17 mouse cellular contexts compared by ENCODE assay signal in the genomic region with DNA sequence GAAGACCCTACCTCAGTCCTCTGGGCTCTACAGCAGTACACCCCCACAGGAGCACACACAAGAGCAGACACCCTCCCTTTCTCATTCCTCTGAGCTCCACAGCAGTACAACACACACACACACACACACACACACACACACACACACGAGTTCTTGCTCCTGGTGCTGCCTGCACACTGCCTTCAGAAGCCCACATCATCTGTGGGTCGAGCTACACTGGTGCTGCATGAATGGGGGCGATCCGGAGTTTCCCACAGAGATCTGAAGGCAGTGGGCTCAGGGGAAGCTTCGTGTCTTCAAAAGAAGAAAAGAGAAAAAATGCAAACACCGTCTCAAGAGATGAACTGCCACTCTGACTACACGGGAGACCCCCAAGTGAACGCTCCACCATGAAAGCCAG.
DNase-seq lines count a peak whose midpoint lies in the region; ATAC-seq and TF ChIP-seq lines count a peak whose summit lies in the region.
"Had no signal": no experiment of that assay in that cellular context is flagged by ENCODE, and none has a peak within 500 bp of the region (broad histone marks: within the 10 kb centered on the region; RNA-seq: fewer than 3 reads in every experiment).

No protein-coding gene starts in this region.

- H3K27ac ChIP-seq in hindbrain, postnatal 0 days, result no peak overlapping the region
- H3K27ac ChIP-seq in hindbrain, embryonic 16.5 days (ENCODE audit: low read depth, low read length), result no peak overlapping the region
- H3K27ac ChIP-seq in midbrain, embryonic 13.5 days, result no peak overlapping the region
- H3K27ac ChIP-seq in midbrain, embryonic 15.5 days, result no peak overlapping the region
- no peak overlapping the region for H3K27ac ChIP-seq in liver, postnatal 0 days (ENCODE audit: low read depth)
- H3K27ac ChIP-seq: embryonic facial prominence, embryonic 12.5 days; embryonic facial prominence, embryonic 15.5 days; heart, adult 2 months; heart, embryonic 10.5 days; heart, embryonic 13.5 days had no signal

- no peaks in the 10 kb centered on the region for H3K27me3 ChIP-seq in hindbrain, postnatal 0 days (ENCODE audit: insufficient read depth, low read length)
- H3K27me3 ChIP-seq in hindbrain, embryonic 16.5 days (replicated peaks; ENCODE audit: control insufficient read depth, insufficient read depth, low read length), result no peaks in the 10 kb centered on the region
- no peaks in the 10 kb centered on the region for H3K27me3 ChIP-seq in midbrain, embryonic 13.5 days
- no peaks in the 10 kb centered on the region for H3K27me3 ChIP-seq in midbrain, embryonic 15.5 days (replicated peaks)
- H3K27me3 ChIP-seq in liver, postnatal 0 days (ENCODE audit: insufficient read depth, low read length), result no peaks in the 10 kb centered on the region
- H3K27me3 ChIP-seq: embryonic facial prominence, embryonic 12.5 days; embryonic facial prominence, embryonic 15.5 days; heart, embryonic 13.5 days had no signal

- H3K9me3 ChIP-seq in hindbrain, postnatal 0 days (ENCODE audit: low read length), result no peaks in the 10 kb centered on the region
- no peaks in the 10 kb centered on the region for H3K9me3 ChIP-seq in hindbrain, embryonic 16.5 days (ENCODE audit: control insufficient read depth, low read length)
- peaks cover 5% of the 10 kb centered on the region; the same call in 1 of the 2 replicates for H3K9me3 ChIP-seq in midbrain, embryonic 13.5 days
- H3K9me3 ChIP-seq in midbrain, embryonic 15.5 days, result no peaks in the 10 kb centered on the region
- H3K9me3 ChIP-seq in liver, postnatal 0 days (ENCODE audit: low read length), result no peaks in the 10 kb centered on the region
- H3K9me3 ChIP-seq: embryonic facial prominence, embryonic 15.5 days; heart, embryonic 10.5 days; heart, embryonic 13.5 days had no signal

- peaks cover 10% of the 10 kb centered on the region; the same call in 1 of the 2 replicates for H3K36me3 ChIP-seq in hindbrain, postnatal 0 days (ENCODE audit: insufficient read depth, low read length)
- peaks cover 16% of the 10 kb centered on the region for H3K36me3 ChIP-seq in hindbrain, embryonic 16.5 days (ENCODE audit: control insufficient read depth, insufficient read depth, low read length)
- H3K36me3 ChIP-seq in midbrain, embryonic 13.5 days, result peaks cover 75% of the 10 kb centered on the region
- H3K36me3 ChIP-seq in midbrain, embryonic 15.5 days (replicated peaks), result peaks cover 37% of the 10 kb centered on the region
- H3K36me3 ChIP-seq in liver, postnatal 0 days (replicated peaks; ENCODE audit: insufficient read depth, low read length), result no peaks in the 10 kb centered on the region
- H3K36me3 ChIP-seq: embryonic facial prominence, embryonic 15.5 days; heart, embryonic 13.5 days had no signal

- H3K4me2 ChIP-seq in hindbrain, postnatal 0 days (ENCODE audit: low read depth, low read length), result no peak overlapping the region
- H3K4me2 ChIP-seq in hindbrain, embryonic 16.5 days (ENCODE audit: low read length), result no peak overlapping the region
- H3K4me2 ChIP-seq in midbrain, embryonic 13.5 days (replicated peaks), result no peak overlapping the region
- H3K4me2 ChIP-seq in midbrain, embryonic 15.5 days, result no peak overlapping the region
- no peak overlapping the region for H3K4me2 ChIP-seq in liver, postnatal 0 days (ENCODE audit: low read depth, low read length)
- H3K4me2 ChIP-seq: embryonic facial prominence, embryonic 12.5 days; embryonic facial prominence, embryonic 15.5 days; heart, embryonic 13.5 days had no signal

- no peak for DNase-seq in hindbrain, postnatal 0 days (ENCODE audit: low spot score)
- DNase-seq in cerebellum, postnatal 25 days, result no peak
- DNase-seq in liver, postnatal 0 days, result no peak
- DNase-seq: adrenal gland, adult 2 months; adrenal gland, postnatal 25 days; cerebellum, adult 18-20 months; cerebellum, adult 9-10 months; gastrocnemius, postnatal 36 days; heart, adult 2 months had no signal

- TF ChIP-seq EP300 in liver, postnatal 0 days (IDR thresholded peaks at IDR 0.05; ENCODE audit: low read depth), result no peak

- ATAC-seq in hindbrain, postnatal 0 days, result 0 out of 2 replicates have a peak, but pooled peaks have one; percentile 6
- ATAC-seq in hindbrain, embryonic 16.5 days, result no peak
- ATAC-seq in midbrain, embryonic 13.5 days, result peak; percentile 34; the same call in 1 of the 2 replicates
- ATAC-seq in midbrain, embryonic 15.5 days (replicated peaks), result peak; percentile 65
- ATAC-seq in liver, postnatal 0 days, result no peak
- ATAC-seq: forebrain, embryonic 16.5 days had no signal

- no peak overlapping the region for H3K9ac ChIP-seq in hindbrain, postnatal 0 days (replicated peaks; ENCODE audit: low read length)
- H3K9ac ChIP-seq in hindbrain, embryonic 16.5 days (ENCODE audit: low read depth, low read length), result no peak overlapping the region
- H3K9ac ChIP-seq in midbrain, embryonic 13.5 days (replicated peaks), result no peak overlapping the region
- no peak overlapping the region for H3K9ac ChIP-seq in midbrain, embryonic 15.5 days
- no peak overlapping the region for H3K9ac ChIP-seq in liver, postnatal 0 days (replicated peaks)
- H3K9ac ChIP-seq: embryonic facial prominence, embryonic 12.5 days; embryonic facial prominence, embryonic 15.5 days; heart, embryonic 13.5 days had no signal

- WGBS in hindbrain, postnatal 0 days, result 73% methylated on average over 8 of the region's 8 CpGs
- 73% methylated on average over 8 of the region's 8 CpGs for WGBS in hindbrain, embryonic 16.5 days
- 57% methylated on average over 8 of the region's 8 CpGs for WGBS in midbrain, embryonic 13.5 days
- WGBS in midbrain, embryonic 15.5 days, result 63% methylated on average over 8 of the region's 8 CpGs
- WGBS in liver, postnatal 0 days (ENCODE audit: insufficient replicate concordance), result 71% methylated on average over 8 of the region's 8 CpGs

- no peak overlapping the region for H3K4me3 ChIP-seq in hindbrain, postnatal 0 days (ENCODE audit: low read length)
- no peak overlapping the region for H3K4me3 ChIP-seq in hindbrain, embryonic 16.5 days (ENCODE audit: low read length)
- no peak overlapping the region for H3K4me3 ChIP-seq in midbrain, embryonic 13.5 days (replicated peaks)
- H3K4me3 ChIP-seq in midbrain, embryonic 15.5 days, result no peak overlapping the region
- H3K4me3 ChIP-seq in liver, postnatal 0 days (ENCODE audit: low read depth, low read length), result no peak overlapping the region
- H3K4me3 ChIP-seq: embryonic facial prominence, embryonic 12.5 days; embryonic facial prominence, embryonic 15.5 days; heart, adult 2 months; heart, embryonic 10.5 days; heart, embryonic 13.5 days had no signal

- no peak for TF ChIP-seq CTCF in hindbrain, postnatal 0 days (IDR thresholded peaks at IDR 0.05; ENCODE audit: low read depth)
- TF ChIP-seq CTCF in liver, postnatal 0 days (IDR thresholded peaks at IDR 0.05; ENCODE audit: low read depth), result no peak

- H3K4me1 ChIP-seq in hindbrain, postnatal 0 days (ENCODE audit: insufficient read depth, low read length), result no peaks in the 10 kb centered on the region
- no peaks in the 10 kb centered on the region for H3K4me1 ChIP-seq in hindbrain, embryonic 16.5 days (ENCODE audit: control insufficient read depth, insufficient read depth, low read depth, low read length)
- no peaks in the 10 kb centered on the region for H3K4me1 ChIP-seq in midbrain, embryonic 13.5 days (replicated peaks)
- no peaks in the 10 kb centered on the region for H3K4me1 ChIP-seq in midbrain, embryonic 15.5 days
- no peaks in the 10 kb centered on the region for H3K4me1 ChIP-seq in liver, postnatal 0 days (ENCODE audit: insufficient read depth)
- H3K4me1 ChIP-seq: embryonic facial prominence, embryonic 12.5 days; embryonic facial prominence, embryonic 15.5 days; heart, embryonic 10.5 days had no signal

Comparison
In these comparisons a context has a peak if more than half of its experiments do, and no peak if none do; other contexts are left out.
1. ATAC-seq: peak in hindbrain, postnatal 0 days (single experiment), midbrain, embryonic 13.5 days (single experiment) and midbrain, embryonic 15.5 days (single experiment); none in hindbrain, embryonic 16.5 days (single experiment) and liver, postnatal 0 days (single experiment).